ENCODE assay signal across 24 mouse cellular contexts in the genomic region with DNA sequence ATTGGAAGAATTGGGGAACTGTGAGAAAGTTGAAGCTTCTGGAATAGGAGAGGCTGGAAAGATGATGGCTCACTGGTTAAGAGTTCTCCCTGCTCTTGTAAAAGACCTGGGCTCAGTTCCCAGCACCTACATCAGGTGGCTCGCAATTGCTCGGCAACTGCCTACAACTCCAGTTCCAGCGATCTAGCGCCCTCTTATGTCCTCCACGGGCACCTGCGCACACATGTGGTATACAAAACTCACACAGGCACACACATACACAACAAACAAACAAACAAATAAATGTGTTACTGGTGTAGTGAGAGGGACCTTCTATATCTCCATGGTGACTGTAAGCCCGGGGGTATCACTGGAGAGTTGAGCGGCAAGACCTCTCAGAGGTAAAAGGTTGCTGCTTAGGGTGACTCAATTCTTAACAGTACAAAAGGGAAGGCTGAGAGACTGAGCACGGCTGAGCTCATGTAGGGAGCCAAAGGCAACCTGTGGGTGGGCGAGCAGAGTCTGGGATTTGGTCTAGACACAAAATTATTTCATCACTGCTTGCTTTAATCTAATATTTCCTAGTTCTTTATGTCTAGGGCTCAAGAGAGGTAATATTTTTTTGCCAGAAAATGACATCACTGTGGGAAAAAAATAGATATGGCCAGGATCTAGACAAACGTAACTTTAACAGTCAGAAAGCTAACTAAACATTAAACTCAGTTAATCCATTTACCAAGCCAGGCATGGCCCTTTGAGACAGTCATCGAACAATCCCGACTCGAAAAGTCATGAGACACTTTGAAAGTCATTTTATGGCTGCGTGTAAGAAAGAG.
DNase-seq lines count a peak whose midpoint lies in the region; TF ChIP-seq lines count a peak whose summit lies in the region.
"Had no signal": no experiment of that assay in that cellular context is flagged by ENCODE, and none has a peak within 500 bp of the region (broad histone marks: within the 10 kb centered on the region; RNA-seq: fewer than 3 reads in every experiment).

No protein-coding gene starts in this region.

- H3K9me3 ChIP-seq in E14TG2a.4 (ENCODE audit: low read length), result no peaks in the 10 kb centered on the region
- H3K9me3 ChIP-seq: embryonic facial prominence, embryonic 12.5 days; embryonic facial prominence, embryonic 15.5 days; heart, embryonic 10.5 days; heart, embryonic 13.5 days; hindbrain, embryonic 15.5 days had no signal

- 0 out of 2 replicates have a peak, but pooled peaks cover 2% of the 10 kb centered on the region for H3K27me3 ChIP-seq in E14TG2a.4 (ENCODE audit: insufficient read depth, low read length)
- H3K27me3 ChIP-seq: embryonic facial prominence, embryonic 12.5 days; embryonic facial prominence, embryonic 15.5 days; heart, embryonic 13.5 days; hindbrain, embryonic 15.5 days had no signal

- H3K36me3 ChIP-seq in E14TG2a.4 (ENCODE audit: insufficient read depth, low read length), result no peaks in the 10 kb centered on the region
- H3K36me3 ChIP-seq: embryonic facial prominence, embryonic 12.5 days; embryonic facial prominence, embryonic 15.5 days; heart, embryonic 10.5 days; heart, embryonic 13.5 days; hindbrain, embryonic 15.5 days had no signal

- H3K27ac ChIP-seq in layer of hippocampus, adult 2 months, result no peak overlapping the region
- H3K27ac ChIP-seq: embryonic facial prominence, embryonic 12.5 days; embryonic facial prominence, embryonic 15.5 days; gastrocnemius, adult 2 months; heart, embryonic 10.5 days; heart, embryonic 13.5 days; hindbrain, embryonic 15.5 days had no signal

- H3K4me3 ChIP-seq in layer of hippocampus, adult 2 months, result no peak overlapping the region
- H3K4me3 ChIP-seq in E14TG2a.4 (replicated peaks; ENCODE audit: low read length), result no peak overlapping the region
- H3K4me3 ChIP-seq: embryonic facial prominence, embryonic 12.5 days; embryonic facial prominence, embryonic 15.5 days; gastrocnemius, adult 2 months; heart, embryonic 10.5 days; heart, embryonic 13.5 days; hindbrain, embryonic 15.5 days had no signal

- TF ChIP-seq CTCF in layer of hippocampus, adult 2 months (conservative IDR thresholded peaks at IDR 0.05), result 0 out of 2 replicates have a peak, but pooled peaks have one; percentile 5
- peak; percentile 30 for TF ChIP-seq CTCF in E14TG2a.4 (conservative IDR thresholded peaks at IDR 0.05; ENCODE audit: low read length)

- no peaks in the 10 kb centered on the region for H3K4me1 ChIP-seq in E14TG2a.4 (replicated peaks; ENCODE audit: low read depth, low read length)
- H3K4me1 ChIP-seq: embryonic facial prominence, embryonic 12.5 days; embryonic facial prominence, embryonic 15.5 days; heart, embryonic 10.5 days had no signal

- DNase-seq in heart, adult 11 months, result peak; percentile 75
- no peak for DNase-seq in heart, adult 8-10 months (ENCODE audit: low spot score)
- DNase-seq in layer of hippocampus, adult 2 months (ENCODE audit: low spot score in 2 of 2), result no peak
- DNase-seq in layer of hippocampus, postnatal 14 days (ENCODE audit: low spot score in 2 of 2), result no peak
- DNase-seq in R1 (ENCODE audit: low read depth, low spot score), result peak; percentile 46
- DNase-seq in liver, result no peak
- DNase-seq in cerebellum, adult 11 months, result no peak
- DNase-seq: adrenal gland, adult 8-10 months; adrenal gland, postnatal 25 days; cerebellum, adult 2 months; cerebellum, adult 9-11 months; cerebellum, postnatal 25 days; forebrain, postnatal 0 days; gastrocnemius, adult 2 months; gastrocnemius, postnatal 14 days; heart, adult 18-20 months; heart, postnatal 14 days; heart, postnatal 4 days had no signal

Comparison
In these comparisons a context has a peak if more than half of its experiments do, and no peak if none do; other contexts are left out.
1. DNase-seq: peak in heart, adult 11 months (single experiment) and R1 (single experiment); none in heart, adult 8-10 months (single experiment), layer of hippocampus, adult 2 months (0 of 2), layer of hippocampus, postnatal 14 days (0 of 2), liver (single experiment) and cerebellum, adult 11 months (single experiment).